Mouse (Mus musculus) gastrocnemius, adult 2 months (tissue): ENCODE results near the gene Reln. TPM values are rescaled to one million over a fixed set of nuclear protein-coding genes. Genes with fewer than 3 reads are reported as not detected.

ENCODE experiments used
- DNase-seq: peaks from one replicate; pipeline ENCODE4 v3.0.0; 2022
- H3K27ac ChIP-seq: fragments of 200-600 bp; 2 replicates; pipeline ENCODE4 v1.8.1; 2022; ENCODE audit warnings: mild to moderate bottlenecking
- H3K4me3 ChIP-seq: fragments of 200-600 bp; 2 replicates; pipeline ENCODE4 v1.8.1; 2022; ENCODE audit warnings: mild to moderate bottlenecking, moderate library complexity
- CTCF ChIP-seq: fragments of 200-600 bp; IDR thresholded peaks from 2 replicates; pipeline ENCODE4 v1.8.1; 2022; ENCODE audit warnings: antibody characterized with exemption, mild to moderate bottlenecking, moderate library complexity
- intact Hi-C: fragments of 180-260 bp; cut with DNase I; formaldehyde crosslinking; loops from one replicate; pipeline ENCODE4 v1.15.1; 2025
- total RNA-seq, 2 experiments: library from RNA; stranded (reverse); gene quantifications; 2 replicates each; pipeline ENCODE4 v1.2.3; 2021

The Reln gene
- total RNA-seq, 2 experiments from 2014 or later, result 1.8 to 2.8 TPM

GRCm38 (mm10) chr5:22187599-22187998 lies 156.9 kb downstream of the Reln start:
- Histone ChIP-seq H3K27ac (no peak overlapping the region), H3K4me3 (no peak overlapping the region)
- TF ChIP-seq CTCF, result no peak
- intact Hi-C loops, result no loop called here
- DNase-seq, result no peak

DNA sequence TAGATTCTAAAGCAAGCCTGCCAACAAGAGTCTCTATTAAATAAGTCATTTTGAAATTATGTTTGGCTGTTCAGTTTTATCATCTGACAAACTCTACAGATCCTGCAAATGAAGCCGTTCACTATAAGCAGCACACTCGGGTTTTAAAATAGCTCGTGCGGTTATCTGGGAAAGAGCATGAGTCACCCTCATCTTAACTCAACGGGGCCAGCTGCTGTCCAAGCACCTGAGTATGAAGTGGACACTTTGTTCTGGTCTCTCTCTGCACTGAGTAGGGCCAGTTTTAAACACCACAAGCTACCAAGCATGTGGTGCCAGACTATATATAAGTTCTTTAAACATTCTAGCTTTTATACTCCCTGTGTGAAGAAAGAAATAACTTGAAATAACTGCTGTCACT lies 168.0 kb downstream of the Reln start:
- intact Hi-C loops, result no loop called here
- no peak overlapping the region for H3K27ac ChIP-seq
- H3K4me3 ChIP-seq, result no peak overlapping the region
- no peak for TF ChIP-seq CTCF
- no peak for DNase-seq

- Histone ChIP-seq H3K27ac (no peak overlapping the region), H3K4me3 (no peak overlapping the region)
- intact Hi-C loops, result no loop called here
- TF ChIP-seq CTCF, result no peak
- DNase-seq, result no peak
Measured at GRCm38 (mm10) chr5:22171336-22171735, 173.2 kb downstream of the Reln start.

GRCm38 (mm10) chr5:22164060-22164934 lies 180.2 kb downstream of the Reln start:
- no peak overlapping the region for H3K4me3 ChIP-seq
- TF ChIP-seq CTCF, result no peak
- intact Hi-C loops, result no loop called here
- no peak overlapping the region for H3K27ac ChIP-seq
- no peak for DNase-seq

DNA sequence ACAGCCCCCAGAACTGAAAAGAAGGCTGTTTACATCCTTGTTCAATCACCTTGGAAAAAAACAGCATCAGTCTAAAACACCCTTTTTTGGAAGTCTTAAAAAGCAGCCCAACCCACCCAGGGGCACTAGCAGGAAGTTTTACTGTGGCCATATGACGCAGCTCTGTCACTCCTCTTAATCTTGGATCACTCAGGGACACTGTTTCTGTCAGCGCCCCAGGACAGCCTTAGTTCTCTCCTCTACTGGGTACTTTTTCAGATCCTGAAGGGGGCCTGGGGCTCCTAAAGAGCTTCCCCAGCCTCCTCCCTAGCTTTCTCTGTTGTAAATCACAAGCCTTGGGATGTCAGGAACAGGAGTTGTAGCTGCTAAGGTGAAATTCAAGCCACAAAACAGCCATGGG lies 183.6 kb downstream of the Reln start:
- intact Hi-C loops, result no loop called here
- DNase-seq, result no peak
- Histone ChIP-seq H3K27ac (no peak overlapping the region), H3K4me3 (no peak overlapping the region)
- no peak for TF ChIP-seq CTCF

DNA sequence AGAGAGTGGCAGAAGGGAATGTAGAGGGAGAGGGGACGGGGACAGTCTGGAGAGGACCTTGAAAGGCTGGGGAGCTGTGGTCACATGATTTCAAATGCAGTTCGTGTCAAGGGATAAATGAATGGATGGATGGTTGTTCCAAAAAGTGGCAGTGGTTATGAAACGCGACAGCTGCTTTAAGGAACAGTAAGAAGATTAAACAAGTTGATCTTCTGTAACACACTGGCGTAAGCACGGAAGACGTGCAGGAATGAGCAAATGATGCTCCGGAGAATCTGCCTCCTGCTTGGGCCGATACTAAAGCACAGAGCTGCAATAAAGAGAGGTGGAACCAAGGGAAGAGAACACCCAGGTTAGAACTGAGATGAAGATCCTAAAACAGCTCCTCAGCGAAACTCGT lies 185.7 kb downstream of the Reln start:
- DNase-seq, result no peak
- no peak for TF ChIP-seq CTCF
- Histone ChIP-seq H3K4me3 (no peak overlapping the region), H3K27ac (no peak overlapping the region)
- intact Hi-C loops, result no loop called here

GRCm38 (mm10) chr5:22153601-22154000 lies 190.9 kb downstream of the Reln start:
- Histone ChIP-seq H3K27ac (no peak overlapping the region), H3K4me3 (no peak overlapping the region)
- intact Hi-C loops, result no loop called here
- DNase-seq, result no peak
- no peak for TF ChIP-seq CTCF

DNA sequence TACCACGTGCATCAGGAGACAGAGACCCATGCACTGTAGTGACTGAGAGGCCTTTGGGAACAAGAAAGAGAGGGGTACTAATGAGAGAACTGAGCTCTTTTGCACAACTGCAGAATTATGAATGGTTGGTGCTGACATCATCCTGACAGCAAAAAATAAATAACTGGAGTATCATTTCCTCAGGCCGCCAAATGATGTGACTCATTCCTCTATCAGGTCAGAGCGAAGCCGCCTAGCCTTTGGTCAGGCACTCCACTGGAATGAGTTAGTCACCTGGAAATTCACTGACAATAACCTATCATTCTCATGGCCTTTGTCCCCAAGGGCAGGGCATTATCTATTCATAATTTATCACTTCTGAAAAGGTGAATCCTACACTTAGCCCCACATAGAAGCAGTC lies 202.7 kb downstream of the Reln start:
- intact Hi-C loops, result no loop called here
- TF ChIP-seq CTCF, result no peak
- Histone ChIP-seq H3K27ac (no peak overlapping the region), H3K4me3 (no peak overlapping the region)
- DNase-seq, result no peak

- no peak for DNase-seq
- TF ChIP-seq CTCF, result no peak
- Histone ChIP-seq H3K27ac (no peak overlapping the region), H3K4me3 (no peak overlapping the region)
- intact Hi-C loops, result no loop called here
Measured at GRCm38 (mm10) chr5:22139015-22139414, 205.5 kb downstream of the Reln start.

DNA sequence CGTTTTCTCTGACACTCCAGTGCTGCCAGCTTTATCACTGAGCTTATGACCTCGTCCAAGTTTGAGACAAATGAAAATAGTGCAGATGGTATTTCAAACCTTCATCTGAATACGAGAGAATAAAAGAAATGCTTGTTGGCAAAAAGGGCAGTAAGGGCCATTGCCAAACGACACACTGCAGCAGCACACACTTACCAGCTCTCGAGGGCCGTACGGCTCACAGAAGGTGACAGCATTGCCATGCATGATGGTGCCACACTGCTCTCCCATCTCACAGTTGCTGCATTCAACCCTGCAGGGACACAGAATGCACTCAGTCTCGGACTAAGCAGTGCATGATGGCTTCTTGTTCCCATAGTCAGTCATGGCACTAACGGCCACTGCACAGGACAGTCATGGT lies 210.1 kb downstream of the Reln start:
- intact Hi-C loops, result no loop called here
- TF ChIP-seq CTCF, result no peak
- Histone ChIP-seq H3K27ac (no peak overlapping the region), H3K4me3 (no peak overlapping the region)
- DNase-seq, result no peak

DNA sequence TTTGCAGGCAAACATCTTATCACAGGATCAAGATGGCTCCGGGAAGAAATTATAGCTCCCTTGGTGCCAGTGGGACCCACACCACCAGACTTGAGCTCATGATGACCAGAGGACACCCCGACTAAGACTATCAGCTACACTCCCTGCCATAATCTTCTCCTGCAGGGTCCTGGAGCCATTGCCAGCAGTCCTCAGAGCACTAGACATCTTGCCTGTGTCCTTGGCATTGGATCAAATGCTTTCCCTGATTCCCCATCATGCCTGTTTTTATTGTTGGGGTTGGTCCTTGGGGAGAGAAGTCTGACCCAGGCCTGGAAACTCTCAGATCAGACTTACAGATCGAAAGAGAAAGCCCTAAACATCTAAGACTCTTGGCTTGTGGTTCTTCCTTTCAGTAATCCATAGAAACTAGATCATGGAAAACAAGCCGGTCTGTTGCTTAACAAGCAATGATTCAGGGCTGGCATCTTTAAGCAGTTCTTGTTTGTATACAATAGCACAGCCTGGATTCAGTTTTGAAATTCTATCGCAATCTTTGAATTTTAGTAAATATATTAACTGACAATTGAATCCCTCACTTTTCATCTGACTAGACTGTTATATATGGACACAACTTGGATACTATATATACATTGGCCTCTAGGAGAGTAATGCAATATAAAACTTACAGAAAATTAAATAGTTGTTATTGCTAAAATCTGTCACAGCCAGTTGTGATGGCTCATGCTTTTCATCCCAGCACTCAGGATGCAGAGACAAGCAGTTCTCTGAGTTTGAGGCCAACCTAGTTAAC lies 212.6 kb downstream of the Reln start:
- Histone ChIP-seq H3K27ac (no peak overlapping the region), H3K4me3 (no peak overlapping the region)
- TF ChIP-seq CTCF, result no peak
- DNase-seq, result no peak
- intact Hi-C loops, result no loop called here

- intact Hi-C loops, result no loop called here
- TF ChIP-seq CTCF, result no peak
- no peak overlapping the region for H3K27ac ChIP-seq
- no peak overlapping the region for H3K4me3 ChIP-seq
- DNase-seq, result no peak
Measured at GRCm38 (mm10) chr5:22127583-22127982, 216.9 kb downstream of the Reln start.

DNA sequence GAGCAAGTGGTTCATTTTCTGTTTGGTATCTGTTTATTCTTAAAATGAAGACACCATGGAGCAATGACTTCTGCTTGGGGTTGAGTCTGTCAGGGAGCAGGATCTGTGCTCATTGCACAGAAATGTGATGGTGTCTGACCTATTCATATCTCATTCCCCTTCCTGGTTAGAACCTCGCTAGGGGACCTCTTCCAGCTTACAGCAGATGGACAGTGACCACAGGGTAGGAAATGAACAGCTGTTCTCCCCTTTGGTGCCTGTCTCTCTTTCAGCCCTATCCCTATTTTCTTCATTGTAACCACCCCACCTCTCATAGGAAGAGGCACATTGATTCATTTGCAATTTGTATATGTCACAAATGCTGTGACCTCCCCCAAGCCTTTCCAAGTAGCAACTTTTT lies 225.2 kb downstream of the Reln start:
- intact Hi-C loops, result no loop called here
- TF ChIP-seq CTCF, result no peak
- Histone ChIP-seq H3K27ac (no peak overlapping the region), H3K4me3 (no peak overlapping the region)
- DNase-seq, result no peak
